Mouse (Mus musculus): ENCODE data around the gene 0610040J01Rik. TPM values are rescaled to one million over a fixed set of nuclear protein-coding genes. Genes with fewer than 3 reads are reported as not detected.
A peak's percentile ranks its signal among the peaks of the same experiment; 100 is the strongest.

The 0610040J01Rik gene
- polyA plus RNA-seq (2015; fragmentation: Nextera tagmentation; extraction: Ambion mirVana): 53.4 and 59.8 TPM in 2 replicates

DNA sequence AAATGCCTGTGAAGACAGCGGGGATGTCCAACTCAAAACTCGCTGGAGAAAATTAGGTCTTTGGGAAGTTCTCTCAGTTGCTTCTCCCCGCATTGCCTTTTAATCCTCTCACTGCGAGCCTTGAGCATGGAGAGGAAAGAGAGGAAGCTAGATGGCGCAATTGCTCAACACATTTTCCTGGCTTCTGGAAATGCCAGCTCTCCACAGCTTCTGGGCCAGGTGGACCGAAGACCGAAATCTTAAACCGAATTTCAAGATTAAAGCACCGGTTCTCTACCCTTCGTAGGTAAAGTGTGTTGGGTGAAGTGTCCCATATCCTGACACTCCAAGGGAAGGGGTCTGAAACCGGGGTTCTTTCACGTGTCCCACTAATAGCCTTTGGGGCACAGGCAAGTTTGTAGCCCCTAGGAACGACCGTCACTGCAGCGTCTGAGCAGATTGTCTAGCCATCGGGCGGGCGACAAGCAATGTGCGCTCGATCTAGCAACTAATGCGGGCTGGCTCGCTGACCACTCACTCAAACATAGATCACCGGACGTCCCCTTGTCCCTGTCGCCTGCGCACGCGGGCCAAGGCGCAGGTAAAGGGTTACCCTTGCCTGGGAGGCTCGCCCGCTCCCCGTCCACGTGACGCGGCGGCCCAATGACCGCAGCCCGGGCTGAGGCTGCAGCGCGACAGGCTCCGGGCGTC, at the start of gene 0610040J01Rik:
Gene 0610040J01Rik (plus strand): TSS at position 545 of the 690 bp plus-strand sequence.
- Histone ChIP-seq H3K9ac (ENCODE audit: low read depth, low read length) (peak within 1 kb of the TSS; percentile 65), H3K4me2 (ENCODE audit: low read length) (peak within 1 kb of the TSS; percentile 93), H3K36me3 (ENCODE audit: insufficient read depth, low read length) (no peaks in the 10 kb centered on the region), H3K4me1 (replicated peaks; ENCODE audit: insufficient read depth, low read length) (no peaks in the 10 kb centered on the region), H3K27ac (peak within 1 kb of the TSS; percentile 81), H3K27me3 (ENCODE audit: insufficient read depth, low read length) (no peaks in the 10 kb centered on the region), H3K9me3 (replicated peaks; ENCODE audit: low read length) (no peaks in the 10 kb centered on the region), H3K4me3 (replicated peaks; ENCODE audit: low read depth, low read length) (peak within 1 kb of the TSS; percentile 52)
- peak; percentile 88 for TF ChIP-seq CTCF (IDR thresholded peaks at IDR 0.05; ENCODE audit: low read depth)
- DNase-seq (ENCODE audit: low spot score): peak; percentile 90
- 4% methylated on average over 42 of the region's 42 CpGs for WGBS
- peak; percentile 89 for ATAC-seq (replicated peaks; ENCODE audit: low FRiP score, low read depth)

DNA sequence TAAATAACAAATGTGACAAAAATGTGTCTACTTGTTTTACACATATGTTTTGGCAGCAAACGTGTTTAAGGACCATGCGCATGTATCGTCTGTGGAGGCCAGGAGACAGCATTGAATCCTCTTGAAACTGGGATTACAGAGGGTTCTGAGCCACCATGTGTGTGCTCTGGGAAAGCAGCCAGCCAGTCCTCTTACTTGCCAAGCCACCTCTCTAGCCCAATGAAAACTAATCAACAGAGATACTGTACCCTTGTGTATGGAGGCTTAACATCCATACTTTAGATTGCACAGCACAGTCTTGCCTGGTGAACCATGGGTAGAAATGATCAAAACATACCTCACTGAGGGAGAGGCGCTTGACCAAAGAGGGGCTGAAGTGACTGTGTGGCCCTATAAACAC, 46.3 kb upstream of the 0610040J01Rik start:
- DNase-seq (ENCODE audit: low spot score): no peak
- Histone ChIP-seq H3K9ac (ENCODE audit: low read depth, low read length) (no peak overlapping the region), H3K4me2 (ENCODE audit: low read length) (no peak overlapping the region), H3K27ac (no peak overlapping the region), H3K9me3 (replicated peaks; ENCODE audit: low read length) (no peaks in the 10 kb centered on the region), H3K4me1 (replicated peaks; ENCODE audit: insufficient read depth, low read length) (no peaks in the 10 kb centered on the region), H3K4me3 (replicated peaks; ENCODE audit: low read depth, low read length) (no peak overlapping the region), H3K27me3 (ENCODE audit: insufficient read depth, low read length) (no peaks in the 10 kb centered on the region), H3K36me3 (ENCODE audit: insufficient read depth, low read length) (no peaks in the 10 kb centered on the region)
- no peak for TF ChIP-seq CTCF (IDR thresholded peaks at IDR 0.05; ENCODE audit: low read depth)
- no peak for ATAC-seq (replicated peaks; ENCODE audit: low FRiP score, low read depth)
- WGBS: 90% methylated on average over 4 of the region's 4 CpGs

DNA sequence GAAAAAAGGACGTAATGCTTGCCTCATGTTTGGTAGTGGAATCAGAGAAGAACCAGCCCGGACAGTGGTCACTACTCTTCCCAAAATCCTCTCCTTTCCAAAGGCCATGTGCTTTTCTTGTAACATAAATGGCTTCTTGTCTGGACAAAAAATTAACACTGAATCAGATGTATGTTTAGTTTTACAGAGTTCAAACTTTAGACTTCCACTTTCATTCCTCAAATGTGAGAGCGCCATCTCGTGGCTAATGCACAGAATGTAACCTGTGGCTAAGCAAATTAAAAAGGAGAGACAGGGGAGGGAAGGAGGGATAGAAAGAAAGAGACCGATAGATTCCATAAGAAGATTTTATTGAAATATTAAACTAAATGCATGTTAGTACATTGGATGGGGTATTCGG, 45.4 kb upstream of the 0610040J01Rik start:
- Histone ChIP-seq H3K4me1 (replicated peaks; ENCODE audit: insufficient read depth, low read length) (no peaks in the 10 kb centered on the region), H3K4me3 (replicated peaks; ENCODE audit: low read depth, low read length) (no peak overlapping the region), H3K36me3 (ENCODE audit: insufficient read depth, low read length) (no peaks in the 10 kb centered on the region), H3K9me3 (replicated peaks; ENCODE audit: low read length) (no peaks in the 10 kb centered on the region), H3K27ac (no peak overlapping the region), H3K4me2 (ENCODE audit: low read length) (no peak overlapping the region), H3K9ac (ENCODE audit: low read depth, low read length) (no peak overlapping the region), H3K27me3 (ENCODE audit: insufficient read depth, low read length) (no peaks in the 10 kb centered on the region)
- DNase-seq (ENCODE audit: low spot score) (peak; percentile 82), ATAC-seq (replicated peaks; ENCODE audit: low FRiP score, low read depth) (no peak)
- peak; percentile 93 for TF ChIP-seq CTCF (IDR thresholded peaks at IDR 0.05; ENCODE audit: low read depth)
- WGBS: 39% methylated on average over 6 of the region's 6 CpGs

DNA sequence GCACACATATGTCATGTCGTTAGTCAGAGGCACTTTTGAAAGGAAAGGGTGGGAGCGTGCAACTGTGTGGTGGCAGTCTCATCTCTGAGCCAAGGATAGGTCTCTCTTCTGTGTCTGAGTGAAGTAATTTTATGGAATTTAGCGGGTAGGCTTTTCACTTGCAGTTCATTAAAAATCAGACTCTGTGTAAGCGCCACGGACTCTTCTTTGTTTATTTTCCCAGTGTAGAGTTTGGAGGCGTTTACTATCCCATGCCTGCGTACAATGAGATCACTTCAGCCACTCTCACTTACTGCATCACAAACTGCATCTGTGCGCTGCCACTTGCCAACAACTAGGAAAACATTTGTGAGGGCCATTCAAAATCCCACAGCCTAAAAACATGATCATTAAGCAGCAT, 44.7 kb upstream of the 0610040J01Rik start:
- Histone ChIP-seq H3K9ac (ENCODE audit: low read depth, low read length) (no peak overlapping the region), H3K4me3 (replicated peaks; ENCODE audit: low read depth, low read length) (no peak overlapping the region), H3K4me2 (ENCODE audit: low read length) (no peak overlapping the region), H3K4me1 (replicated peaks; ENCODE audit: insufficient read depth, low read length) (no peaks in the 10 kb centered on the region), H3K36me3 (ENCODE audit: insufficient read depth, low read length) (no peaks in the 10 kb centered on the region), H3K27ac (no peak overlapping the region), H3K27me3 (ENCODE audit: insufficient read depth, low read length) (no peaks in the 10 kb centered on the region), H3K9me3 (replicated peaks; ENCODE audit: low read length) (no peaks in the 10 kb centered on the region)
- ATAC-seq (replicated peaks; ENCODE audit: low FRiP score, low read depth) (no peak), DNase-seq (ENCODE audit: low spot score) (no peak)
- no peak for TF ChIP-seq CTCF (IDR thresholded peaks at IDR 0.05; ENCODE audit: low read depth)
- WGBS: 72% methylated on average over 8 of the region's 8 CpGs

DNA sequence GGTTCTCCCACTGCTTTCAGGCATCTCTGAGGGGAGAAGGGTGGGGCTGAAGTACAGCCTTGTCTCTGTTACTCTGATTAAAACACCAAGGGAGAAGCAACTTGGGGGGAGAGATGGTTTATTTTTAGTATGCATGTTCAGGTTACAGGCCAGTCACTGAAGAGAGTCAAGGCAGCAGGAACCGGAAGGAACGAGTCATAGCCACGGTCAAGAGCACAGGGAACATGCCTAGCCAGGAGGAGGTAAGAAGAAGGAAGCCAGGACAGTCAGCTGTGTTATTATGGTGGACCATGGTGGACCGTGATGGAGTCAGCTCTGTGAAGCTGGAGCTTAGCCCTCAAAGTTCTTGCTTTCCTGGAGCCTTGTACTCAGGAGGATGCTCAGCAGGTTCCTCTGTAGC, 43.9 kb upstream of the 0610040J01Rik start:
- ATAC-seq (replicated peaks; ENCODE audit: low FRiP score, low read depth): no peak
- WGBS: 68% methylated on average over 4 of the region's 4 CpGs
- no peaks in the 10 kb centered on the region for H3K36me3 ChIP-seq (ENCODE audit: insufficient read depth, low read length)

DNA sequence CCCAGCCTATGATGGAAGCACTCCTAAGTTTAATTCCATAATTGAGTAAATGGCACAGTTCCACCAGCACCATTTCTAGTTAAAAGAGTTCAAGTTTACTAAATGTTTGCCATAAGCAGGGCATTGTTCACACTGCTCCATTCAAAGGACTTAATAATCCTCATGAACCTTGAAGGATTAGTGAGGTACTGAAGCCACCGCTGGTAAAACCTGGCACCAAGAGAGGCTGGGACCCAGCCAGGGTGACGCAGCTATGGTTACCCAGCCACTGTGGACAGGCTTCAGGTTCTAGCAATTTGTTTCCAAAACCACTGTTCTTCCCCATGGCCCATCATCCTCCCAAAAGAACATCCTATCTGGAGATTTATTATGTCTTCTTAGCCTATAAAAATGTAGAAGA, 39.2 kb upstream of the 0610040J01Rik start:
- H3K4me1 ChIP-seq (replicated peaks; ENCODE audit: insufficient read depth, low read length): no peaks in the 10 kb centered on the region
- H3K27me3 ChIP-seq (ENCODE audit: insufficient read depth, low read length): no peaks in the 10 kb centered on the region
- DNase-seq (ENCODE audit: low spot score) (no peak), ATAC-seq (replicated peaks; ENCODE audit: low FRiP score, low read depth) (no peak)
- H3K9ac ChIP-seq (ENCODE audit: low read depth, low read length): no peak overlapping the region
- H3K27ac ChIP-seq: no peak overlapping the region
- H3K4me3 ChIP-seq (replicated peaks; ENCODE audit: low read depth, low read length): no peak overlapping the region
- H3K36me3 ChIP-seq (ENCODE audit: insufficient read depth, low read length): no peaks in the 10 kb centered on the region
- TF ChIP-seq CTCF (IDR thresholded peaks at IDR 0.05; ENCODE audit: low read depth): no peak
- H3K4me2 ChIP-seq (ENCODE audit: low read length): no peak overlapping the region
- WGBS: 85% methylated on average over 2 of the region's 2 CpGs
- no peaks in the 10 kb centered on the region for H3K9me3 ChIP-seq (replicated peaks; ENCODE audit: low read length)

More for the DNA sequence above, 43.9 kb upstream of the 0610040J01Rik start:
- H3K4me3 ChIP-seq (replicated peaks; ENCODE audit: low read depth, low read length): no peak overlapping the region
- no peaks in the 10 kb centered on the region for H3K4me1 ChIP-seq (replicated peaks; ENCODE audit: insufficient read depth, low read length)
- H3K9ac ChIP-seq (ENCODE audit: low read depth, low read length): no peak overlapping the region
- no peaks in the 10 kb centered on the region for H3K9me3 ChIP-seq (replicated peaks; ENCODE audit: low read length)
- H3K27ac ChIP-seq: no peak overlapping the region
- DNase-seq (ENCODE audit: low spot score): no peak
- H3K27me3 ChIP-seq (ENCODE audit: insufficient read depth, low read length): no peaks in the 10 kb centered on the region
- no peak for TF ChIP-seq CTCF (IDR thresholded peaks at IDR 0.05; ENCODE audit: low read depth)
- no peak overlapping the region for H3K4me2 ChIP-seq (ENCODE audit: low read length)

Data from kidney, postnatal 0 days (tissue).